Mouse (Mus musculus) midbrain, embryonic 15.5 days (tissue): Measurements from ENCODE around the gene H2afv. TPM values are rescaled to one million over a fixed set of nuclear protein-coding genes. Genes with fewer than 3 reads are reported as not detected.
A peak's percentile ranks its signal among the peaks of the same experiment; 100 is the strongest.

Experiments used
- ATAC-seq: fragments of 200-750 bp; cut with Nextera tagmentation; replicated peaks from 2 replicates; pipeline ENCODE4 v1.8.0; 2017; ENCODE audit warnings: moderate TSS enrichment
- H3K27ac ChIP-seq: fragments of 300-500 bp; sonication (generic); 2 replicates; pipeline ENCODE4 v1.5.1; 2015; ENCODE audit warnings: mild to moderate bottlenecking, inconsistent platforms
- H3K27me3 ChIP-seq: fragments of 300-500 bp; sonication (generic); replicated peaks from 2 replicates; pipeline ENCODE4 v1.6.1; 2015; ENCODE audit warnings: inconsistent platforms
- H3K36me3 ChIP-seq: fragments of 300-500 bp; sonication (generic); replicated peaks from 2 replicates; pipeline ENCODE4 v1.6.1; 2015; ENCODE audit warnings: inconsistent platforms
- H3K4me1 ChIP-seq: fragments of 300-500 bp; sonication (generic); 2 replicates; pipeline ENCODE4 v1.6.1; 2015; ENCODE audit warnings: inconsistent platforms
- H3K4me2 ChIP-seq: fragments of 300-500 bp; sonication (generic); 2 replicates; pipeline ENCODE4 v1.6.1; 2015; ENCODE audit warnings: inconsistent platforms, mild to moderate bottlenecking, moderate library complexity
- H3K4me3 ChIP-seq: fragments of 300-500 bp; sonication (generic); 2 replicates; pipeline ENCODE4 v1.5.1; 2015; ENCODE audit warnings: mild to moderate bottlenecking, inconsistent platforms
- H3K9ac ChIP-seq: fragments of 300-500 bp; sonication (generic); 2 replicates; pipeline ENCODE4 v1.6.1; 2015; ENCODE audit warnings: mild to moderate bottlenecking, inconsistent platforms
- H3K9me3 ChIP-seq: fragments of 300-500 bp; sonication (generic); 2 replicates; pipeline ENCODE4 v1.6.1; 2016; ENCODE audit warnings: inconsistent platforms
- WGBS: fragments of 180-500 bp; shearing (Covaris S2); methylation state at CpG from one replicate; pipeline ENCODE4 v1.1.7; 2015; ENCODE audit warnings: mixed read lengths; 5-methylcytosine and 5-hydroxymethylcytosine counted together
- polyA plus RNA-seq: library from polyadenylated mRNA; unstranded; fragments of >200 nt; fragmentation: Nextera tagmentation; extraction: Ambion mirVana; gene quantifications from 2 replicates; pipeline ENCODE4 v1.2.1, GENCODE M21; 2015

H2afv gene
- polyA plus RNA-seq, 1 experiment from 2014 or later, result 250 TPM

GRCm38 (mm10) chr11:6410050-6410602, 34.1 kb downstream of the H2afv start:
- peaks cover 16% of the 10 kb centered on the region for H3K4me1 ChIP-seq
- H3K9me3 ChIP-seq, result no peaks in the 10 kb centered on the region
- H3K4me3 ChIP-seq, result no peak overlapping the region
- ATAC-seq, result no peak
- 51% methylated on average over 5 of the region's 5 CpGs for WGBS
- no peak overlapping the region for H3K4me2 ChIP-seq
- H3K27ac ChIP-seq, result no peak overlapping the region
- peaks cover 12% of the 10 kb centered on the region; the same call in 1 of the 2 replicates for H3K36me3 ChIP-seq
- no peak overlapping the region for H3K9ac ChIP-seq
- H3K27me3 ChIP-seq, result no peaks in the 10 kb centered on the region

GRCm38 (mm10) chr11:6407162-6407621, 37.1 kb downstream of the H2afv start:
- no peaks in the 10 kb centered on the region for H3K27me3 ChIP-seq
- no peak overlapping the region for H3K9ac ChIP-seq
- no peaks in the 10 kb centered on the region for H3K9me3 ChIP-seq
- H3K4me2 ChIP-seq, result no peak overlapping the region
- ATAC-seq, result 0 out of 2 replicates have a peak, but pooled peaks have one; percentile 2
- H3K4me1 ChIP-seq, result peaks cover 9% of the 10 kb centered on the region
- 90% methylated on average over 3 of the region's 3 CpGs for WGBS
- H3K4me3 ChIP-seq, result no peak overlapping the region
- peaks cover 40% of the 10 kb centered on the region for H3K36me3 ChIP-seq
- no peak overlapping the region for H3K27ac ChIP-seq

- H3K27ac ChIP-seq, result peak overlapping the region; percentile 58
- no peaks in the 10 kb centered on the region for H3K9me3 ChIP-seq
- H3K4me1 ChIP-seq, result peaks cover 7% of the 10 kb centered on the region
- no peaks in the 10 kb centered on the region for H3K27me3 ChIP-seq
- WGBS, result 48% methylated on average over 14 of the region's 14 CpGs
- peak; percentile 38 for ATAC-seq
- H3K9ac ChIP-seq, result no peak overlapping the region
- no peak overlapping the region for H3K4me3 ChIP-seq
- H3K36me3 ChIP-seq, result peaks cover 47% of the 10 kb centered on the region
- no peak overlapping the region for H3K4me2 ChIP-seq
Measured at GRCm38 (mm10) chr11:6406251-6407161, 37.7 kb downstream of the H2afv start.

GRCm38 (mm10) chr11:6405591-6406081, 38.6 kb downstream of the H2afv start:
- Histone ChIP-seq H3K9me3 (no peaks in the 10 kb centered on the region), H3K4me2 (no peak overlapping the region), H3K36me3 (peaks cover 56% of the 10 kb centered on the region), H3K9ac (no peak overlapping the region), H3K27me3 (no peaks in the 10 kb centered on the region), H3K4me3 (no peak overlapping the region), H3K27ac (peak overlapping the region; percentile 58), H3K4me1 (peaks cover 7% of the 10 kb centered on the region)
- WGBS, result 92% methylated on average over 4 of the region's 4 CpGs
- ATAC-seq, result no peak

- no peaks in the 10 kb centered on the region for H3K9me3 ChIP-seq
- H3K27ac ChIP-seq, result peak overlapping the region; percentile 42
- no peak overlapping the region for H3K4me2 ChIP-seq
- no peak overlapping the region for H3K4me3 ChIP-seq
- 93% methylated on average over 9 of the region's 9 CpGs for WGBS
- no peaks in the 10 kb centered on the region for H3K27me3 ChIP-seq
- peaks cover 7% of the 10 kb centered on the region for H3K4me1 ChIP-seq
- no peak; the same call in 1 of the 2 replicates for ATAC-seq
- peaks cover 60% of the 10 kb centered on the region for H3K36me3 ChIP-seq
- no peak overlapping the region for H3K9ac ChIP-seq
Measured at GRCm38 (mm10) chr11:6404699-6405566, 39.3 kb downstream of the H2afv start.

GRCm38 (mm10) chr11:6403830-6404405, 40.3 kb downstream of the H2afv start:
- Histone ChIP-seq H3K27ac (no peak overlapping the region), H3K9ac (no peak overlapping the region), H3K36me3 (peaks cover 70% of the 10 kb centered on the region), H3K9me3 (no peaks in the 10 kb centered on the region), H3K4me3 (no peak overlapping the region), H3K4me2 (no peak overlapping the region), H3K27me3 (no peaks in the 10 kb centered on the region), H3K4me1 (peaks cover 7% of the 10 kb centered on the region)
- no peak for ATAC-seq
- 94% methylated on average over 5 of the region's 5 CpGs for WGBS

- Histone ChIP-seq H3K4me1 (peaks cover 7% of the 10 kb centered on the region), H3K27ac (no peak overlapping the region), H3K27me3 (no peaks in the 10 kb centered on the region), H3K4me3 (no peak overlapping the region), H3K9ac (no peak overlapping the region), H3K36me3 (peaks cover 77% of the 10 kb centered on the region), H3K4me2 (no peak overlapping the region), H3K9me3 (no peaks in the 10 kb centered on the region)
- ATAC-seq, result no peak
- 86% methylated on average over 19 of the region's 19 CpGs for WGBS
Measured at GRCm38 (mm10) chr11:6402515-6403510, 41.4 kb downstream of the H2afv start.

- H3K27ac ChIP-seq, result no peak overlapping the region
- 95% methylated on average over 10 of the region's 10 CpGs for WGBS
- peaks cover 3% of the 10 kb centered on the region; the same call in 1 of the 2 replicates for H3K4me1 ChIP-seq
- H3K27me3 ChIP-seq, result no peaks in the 10 kb centered on the region
- H3K4me3 ChIP-seq, result no peak overlapping the region
- no peaks in the 10 kb centered on the region for H3K9me3 ChIP-seq
- ATAC-seq, result no peak
- H3K9ac ChIP-seq, result no peak overlapping the region
- no peak overlapping the region for H3K4me2 ChIP-seq
- H3K36me3 ChIP-seq, result peaks cover 62% of the 10 kb centered on the region
Measured at GRCm38 (mm10) chr11:6398141-6398540, 46.1 kb downstream of the H2afv start.

GRCm38 (mm10) chr11:6395565-6395964, 48.7 kb downstream of the H2afv start:
- ATAC-seq, result no peak
- no peak overlapping the region for H3K27ac ChIP-seq
- 80% methylated on average over 5 of the region's 5 CpGs for WGBS
- no peak overlapping the region for H3K4me2 ChIP-seq
- peaks cover 45% of the 10 kb centered on the region for H3K36me3 ChIP-seq
- H3K27me3 ChIP-seq, result no peaks in the 10 kb centered on the region
- peaks cover 26% of the 10 kb centered on the region for H3K4me1 ChIP-seq
- H3K4me3 ChIP-seq, result no peak overlapping the region
- H3K9me3 ChIP-seq, result no peaks in the 10 kb centered on the region
- H3K9ac ChIP-seq, result no peak overlapping the region

- H3K9ac ChIP-seq, result no peak overlapping the region
- WGBS, result 83% methylated on average over 1 of the region's 1 CpGs
- H3K9me3 ChIP-seq, result no peaks in the 10 kb centered on the region
- no peaks in the 10 kb centered on the region for H3K27me3 ChIP-seq
- H3K36me3 ChIP-seq, result peaks cover 30% of the 10 kb centered on the region
- H3K4me3 ChIP-seq, result no peak overlapping the region
- no peak for ATAC-seq
- peaks cover 33% of the 10 kb centered on the region for H3K4me1 ChIP-seq
- no peak overlapping the region for H3K4me2 ChIP-seq
- no peak overlapping the region for H3K27ac ChIP-seq
Measured at GRCm38 (mm10) chr11:6393866-6394265, 50.4 kb downstream of the H2afv start.

GRCm38 (mm10) chr11:6392857-6393256, 51.4 kb downstream of the H2afv start:
- 91% methylated on average over 6 of the region's 6 CpGs for WGBS

More at GRCm38 (mm10) chr11:6392857-6393256, 51.4 kb downstream of the H2afv start:
- peaks cover 24% of the 10 kb centered on the region for H3K36me3 ChIP-seq
- H3K27me3 ChIP-seq, result no peaks in the 10 kb centered on the region
- peaks cover 33% of the 10 kb centered on the region for H3K4me1 ChIP-seq
- no peak overlapping the region for H3K9ac ChIP-seq
- no peak overlapping the region for H3K4me2 ChIP-seq
- no peak overlapping the region for H3K27ac ChIP-seq
- H3K4me3 ChIP-seq, result no peak overlapping the region
- no peaks in the 10 kb centered on the region for H3K9me3 ChIP-seq
- ATAC-seq, result no peak
